Mouse (Mus musculus): ENCODE measurements around the gene G6pdx. TPM values are rescaled to one million over a fixed set of nuclear protein-coding genes. Genes with fewer than 3 reads are reported as not detected.

G6pdx gene
- total RNA-seq, 2 experiments from 2014 or later = 9.3 to 10.4 TPM

Other genes starting within 250 kb of the G6pdx start
- 100 to 1,000 TPM; 245 TPM for gene Flna, start 179.4 kb downstream of the G6pdx start, total RNA-seq (2021)
- gene Emd, start 174.5 kb downstream of the G6pdx start, total RNA-seq (2021) = 10 to 100 TPM; 39.7 to 47.5 TPM
- gene Rpl10, start 158.4 kb downstream of the G6pdx start, total RNA-seq (2021) = 100 to 1,000 TPM; 247 to 291 TPM
- 10 to 100 TPM; 40.4 to 44.1 TPM for gene Taz, start 147.3 kb downstream of the G6pdx start, total RNA-seq (2021)
- gene Dnase1l1, start 146.9 kb downstream of the G6pdx start, total RNA-seq (2021) = 10 to 100 TPM; 14.7 to 17.7 TPM
- 100 to 1,000 TPM; 119 to 123 TPM for gene Atp6ap1, start 132.1 kb downstream of the G6pdx start, total RNA-seq (2021)
- 10 to 100 TPM; 88.1 to 93.0 TPM for gene Gdi1, start 124.2 kb downstream of the G6pdx start, total RNA-seq (2021)
- 10 to 100 TPM; 29.9 to 33.9 TPM for gene Fam50a, start 116.2 kb downstream of the G6pdx start, total RNA-seq (2021)
- gene Plxna3, start 100.1 kb downstream of the G6pdx start, total RNA-seq (2021) = 1 to 10 TPM; 1.8 to 2.3 TPM
- 10 to 100 TPM; 44.3 to 45.0 TPM for gene Lage3, start 75.6 kb downstream of the G6pdx start, total RNA-seq (2021)
- gene Ubl4a, start 56.0 kb downstream of the G6pdx start, total RNA-seq (2021) = 10 to 100 TPM; 47.1 to 53.3 TPM
- 1 to 10 TPM; 7.6 to 7.8 TPM for gene Slc10a3, start 55.8 kb downstream of the G6pdx start, total RNA-seq (2021)
- gene Fam3a, start 35.9 kb downstream of the G6pdx start, total RNA-seq (2021) = 10 to 100 TPM; 20.7 to 22.7 TPM
- 10 to 100 TPM; 45.7 to 48.4 TPM for gene Ikbkg, start 35.9 kb downstream of the G6pdx start, total RNA-seq (2021)
- gene Gm6880, start 52.2 kb upstream of the G6pdx start, total RNA-seq (2021) = not detected
- not detected for gene Olfr1326-ps1, start 145.7 kb upstream of the G6pdx start, total RNA-seq (2021)
- not detected for gene Olfr1325, start 163.5 kb upstream of the G6pdx start, total RNA-seq (2021)
- gene Gm5640, start 216.4 kb upstream of the G6pdx start, total RNA-seq (2021) = under 1 TPM in 1 of 2 experiments, not detected in 1; 0.60 TPM